Mouse (Mus musculus) heart, embryonic 13.5 days (tissue): ENCODE measurements around the gene Olfr311. TPM values are rescaled to one million over a fixed set of nuclear protein-coding genes. Genes with fewer than 3 reads are reported as not detected.
A peak's percentile ranks its signal among the peaks of the same experiment; 100 is the strongest.
"Not testable (repeated sequence)": the region's sequence is repeated elsewhere in the genome, so short reads cannot be mapped to it uniquely, and the experiment has no call there.

Source experiments
- ATAC-seq: fragments of 200-750 bp; cut with Nextera tagmentation; 2 replicates; pipeline ENCODE4 v1.8.0; 2017; ENCODE audit warnings: moderate TSS enrichment; ENCODE audit not compliant: insufficient number of reproducible peaks, low FRiP score, low TSS enrichment; ENCODE audit errors: extremely low read depth
- H3K27ac ChIP-seq: fragments of 300-500 bp; sonication (generic); replicated peaks from 2 replicates; pipeline ENCODE4 v1.5.1; 2015; ENCODE audit warnings: moderate library complexity, mild to moderate bottlenecking, inconsistent platforms
- H3K27me3 ChIP-seq: fragments of 300-500 bp; sonication (generic); replicated peaks from 2 replicates; pipeline ENCODE4 v1.6.1; 2015; ENCODE audit warnings: mild to moderate bottlenecking, inconsistent platforms
- H3K36me3 ChIP-seq: fragments of 300-500 bp; sonication (generic); 2 replicates; pipeline ENCODE4 v1.6.1; 2015; ENCODE audit warnings: mild to moderate bottlenecking, inconsistent platforms
- H3K4me1 ChIP-seq: fragments of 300-500 bp; sonication (generic); 2 replicates; pipeline ENCODE4 v1.6.1; 2015; ENCODE audit warnings: inconsistent platforms
- H3K4me2 ChIP-seq: fragments of 300-500 bp; sonication (generic); 2 replicates; pipeline ENCODE4 v1.6.1; 2015; ENCODE audit warnings: inconsistent platforms, mild to moderate bottlenecking, moderate library complexity
- H3K4me3 ChIP-seq: fragments of 300-500 bp; sonication (generic); 2 replicates; pipeline ENCODE4 v1.5.1; 2015; ENCODE audit warnings: moderate library complexity, mild to moderate bottlenecking, inconsistent platforms
- H3K9ac ChIP-seq: fragments of 300-500 bp; sonication (generic); 2 replicates; pipeline ENCODE4 v1.6.1; 2015; ENCODE audit warnings: inconsistent platforms, mild to moderate bottlenecking, moderate library complexity
- H3K9me3 ChIP-seq: fragments of 300-500 bp; sonication (generic); 2 replicates; pipeline ENCODE4 v1.6.1; 2016; ENCODE audit warnings: inconsistent platforms
- WGBS: fragments of 180-500 bp; shearing (Covaris S2); methylation state at CpG from one replicate; pipeline ENCODE4 v1.1.7; 2015; ENCODE audit warnings: mixed read lengths; 5-methylcytosine and 5-hydroxymethylcytosine counted together
- polyA plus RNA-seq: library from polyadenylated mRNA; unstranded; fragments of >200 nt; fragmentation: Nextera tagmentation; extraction: Ambion mirVana; gene quantifications from 2 replicates; pipeline ENCODE4 v1.2.1, GENCODE M21; 2015

Gene Olfr311
- 0.17 and 0.24 TPM in 2 replicates for polyA plus RNA-seq

- not testable (repeated sequence) for ATAC-seq, H3K4me1 ChIP-seq, H3K27me3 ChIP-seq, H3K9ac ChIP-seq, H3K9me3 ChIP-seq, H3K4me3 ChIP-seq, H3K27ac ChIP-seq, H3K4me2 ChIP-seq, H3K36me3 ChIP-seq
Observed at GRCm38 (mm10) chr11:58838951-58839350, at the start of gene Olfr311. Gene Olfr311 (plus strand): TSS chr11:58839251.

GRCm38 (mm10) chr11:58789532-58789931 is 49.5 kb upstream of the Olfr311 start:
- no peak overlapping the region for H3K9ac ChIP-seq
- 23% methylated on average over 3 of the region's 3 CpGs for WGBS
- H3K27ac ChIP-seq = no peak overlapping the region
- no peaks in the 10 kb centered on the region for H3K27me3 ChIP-seq
- 0 out of 2 replicates have a peak, but pooled peaks cover 7% of the 10 kb centered on the region for H3K4me1 ChIP-seq
- no peaks in the 10 kb centered on the region for H3K36me3 ChIP-seq
- H3K4me2 ChIP-seq = no peak overlapping the region
- no peak for ATAC-seq
- no peaks in the 10 kb centered on the region for H3K9me3 ChIP-seq
- no peak overlapping the region for H3K4me3 ChIP-seq

GRCm38 (mm10) chr11:58790053-58790452 is 49.0 kb upstream of the Olfr311 start:
- no peak for ATAC-seq
- Histone ChIP-seq H3K9ac (no peak overlapping the region), H3K36me3 (no peaks in the 10 kb centered on the region), H3K9me3 (no peaks in the 10 kb centered on the region), H3K27ac (no peak overlapping the region), H3K27me3 (no peaks in the 10 kb centered on the region), H3K4me3 (no peak overlapping the region), H3K4me2 (no peak overlapping the region), H3K4me1 (0 out of 2 replicates have a peak, but pooled peaks cover 1% of the 10 kb centered on the region)
- WGBS = 44% methylated on average over 2 of the region's 2 CpGs

GRCm38 (mm10) chr11:58790646-58791045 is 48.4 kb upstream of the Olfr311 start:
- no peak overlapping the region for H3K27ac ChIP-seq
- no peak for ATAC-seq
- H3K4me3 ChIP-seq = no peak overlapping the region
- H3K4me2 ChIP-seq = no peak overlapping the region
- no peaks in the 10 kb centered on the region for H3K27me3 ChIP-seq
- 56% methylated on average over 6 of the region's 6 CpGs for WGBS
- H3K9ac ChIP-seq = no peak overlapping the region
- no peaks in the 10 kb centered on the region for H3K9me3 ChIP-seq
- H3K36me3 ChIP-seq = no peaks in the 10 kb centered on the region
- no peaks in the 10 kb centered on the region for H3K4me1 ChIP-seq

GRCm38 (mm10) chr11:58795856-58796255 is 43.2 kb upstream of the Olfr311 start:
- Histone ChIP-seq H3K4me3 (no peak overlapping the region), H3K27ac (no peak overlapping the region), H3K36me3 (no peaks in the 10 kb centered on the region), H3K9ac (no peak overlapping the region), H3K4me1 (no peaks in the 10 kb centered on the region), H3K27me3 (no peaks in the 10 kb centered on the region), H3K9me3 (no peaks in the 10 kb centered on the region), H3K4me2 (no peak overlapping the region)
- no peak for ATAC-seq
- 60% methylated on average over 2 of the region's 2 CpGs for WGBS

GRCm38 (mm10) chr11:58796850-58797249 is 42.2 kb upstream of the Olfr311 start:
- H3K4me3 ChIP-seq = no peak overlapping the region
- peaks cover 4% of the 10 kb centered on the region for H3K4me1 ChIP-seq
- 64% methylated on average over 7 of the region's 7 CpGs for WGBS
- no peak overlapping the region for H3K9ac ChIP-seq
- H3K36me3 ChIP-seq = no peaks in the 10 kb centered on the region
- no peaks in the 10 kb centered on the region for H3K27me3 ChIP-seq
- no peak for ATAC-seq
- no peaks in the 10 kb centered on the region for H3K9me3 ChIP-seq
- H3K27ac ChIP-seq = no peak overlapping the region
- H3K4me2 ChIP-seq = no peak overlapping the region

GRCm38 (mm10) chr11:58799747-58800146 is 39.3 kb upstream of the Olfr311 start:
- no peaks in the 10 kb centered on the region for H3K36me3 ChIP-seq
- no peaks in the 10 kb centered on the region for H3K9me3 ChIP-seq
- H3K4me3 ChIP-seq = no peak overlapping the region
- H3K27me3 ChIP-seq = no peaks in the 10 kb centered on the region
- no peak overlapping the region for H3K4me2 ChIP-seq
- no peak for ATAC-seq
- WGBS = 68% methylated on average over 5 of the region's 5 CpGs
- H3K27ac ChIP-seq = no peak overlapping the region
- H3K4me1 ChIP-seq = peaks cover 7% of the 10 kb centered on the region
- no peak overlapping the region for H3K9ac ChIP-seq

- H3K27ac ChIP-seq = no peak within 1 kb of the TSS
- WGBS = 33% methylated on average over 14 of the region's 14 CpGs
- no peak for ATAC-seq
- no peak within 1 kb of the TSS for H3K9ac ChIP-seq
- H3K36me3 ChIP-seq = no peaks in the 10 kb centered on the region
- no peak within 1 kb of the TSS for H3K4me3 ChIP-seq
- H3K4me2 ChIP-seq = peak within 1 kb of the TSS; percentile 42
- peaks cover 7% of the 10 kb centered on the region for H3K4me1 ChIP-seq
- H3K27me3 ChIP-seq = no peaks in the 10 kb centered on the region
- no peaks in the 10 kb centered on the region for H3K9me3 ChIP-seq
Observed at GRCm38 (mm10) chr11:58801558-58802228, 37.4 kb upstream of the Olfr311 start, which contains the start of gene Fam183b. Gene Fam183b (minus strand): TSS chr11:58801960.

- ATAC-seq = no peak
- H3K9ac ChIP-seq = no peak overlapping the region
- 65% methylated on average over 4 of the region's 4 CpGs for WGBS
Observed at GRCm38 (mm10) chr11:58803871-58804270, 35.2 kb upstream of the Olfr311 start.

GRCm38 (mm10) chr11:58804393-58804792 is 34.7 kb upstream of the Olfr311 start:
- Histone ChIP-seq H3K4me3 (no peak overlapping the region), H3K9ac (no peak overlapping the region), H3K27ac (no peak overlapping the region), H3K4me1 (peaks cover 7% of the 10 kb centered on the region), H3K9me3 (no peaks in the 10 kb centered on the region), H3K27me3 (no peaks in the 10 kb centered on the region), H3K36me3 (no peaks in the 10 kb centered on the region), H3K4me2 (no peak overlapping the region)
- 56% methylated on average over 2 of the region's 2 CpGs for WGBS
- no peak for ATAC-seq

More at GRCm38 (mm10) chr11:58803871-58804270, 35.2 kb upstream of the Olfr311 start:
- no peaks in the 10 kb centered on the region for H3K27me3 ChIP-seq
- peaks cover 7% of the 10 kb centered on the region for H3K4me1 ChIP-seq
- no peaks in the 10 kb centered on the region for H3K36me3 ChIP-seq
- H3K4me2 ChIP-seq = no peak overlapping the region
- no peaks in the 10 kb centered on the region for H3K9me3 ChIP-seq
- no peak overlapping the region for H3K4me3 ChIP-seq
- H3K27ac ChIP-seq = no peak overlapping the region

- ATAC-seq = no peak
- Histone ChIP-seq H3K27ac (no peak overlapping the region), H3K4me3 (no peak overlapping the region), H3K4me1 (no peaks in the 10 kb centered on the region), H3K9ac (no peak overlapping the region), H3K27me3 (no peaks in the 10 kb centered on the region), H3K4me2 (no peak overlapping the region), H3K36me3 (no peaks in the 10 kb centered on the region), H3K9me3 (no peaks in the 10 kb centered on the region)
- WGBS = 0% methylated on average over 1 of the region's 1 CpGs
Observed at GRCm38 (mm10) chr11:58812001-58812400, 27.1 kb upstream of the Olfr311 start.

- WGBS = 59% methylated on average over 1 of the region's 1 CpGs
- not testable (repeated sequence) for H3K4me1 ChIP-seq, ATAC-seq, H3K9me3 ChIP-seq, H3K9ac ChIP-seq, H3K4me3 ChIP-seq, H3K27me3 ChIP-seq, H3K36me3 ChIP-seq, H3K27ac ChIP-seq, H3K4me2 ChIP-seq
Observed at GRCm38 (mm10) chr11:58814700-58815099, 24.4 kb upstream of the Olfr311 start, which contains the start of gene Olfr313. Gene Olfr313 (plus strand): TSS chr11:58815000.
